Mouse (Mus musculus) heart, embryonic 15.5 days (tissue): Measurements from ENCODE around the gene Vmn1r79. TPM values are rescaled to one million over a fixed set of nuclear protein-coding genes. Genes with fewer than 3 reads are reported as not detected.
"Not testable (repeated sequence)": the region's sequence is repeated elsewhere in the genome, so short reads cannot be mapped to it uniquely, and the experiment has no call there.

Experiments used
- ATAC-seq: fragments of 200-750 bp; cut with Nextera tagmentation; replicated peaks from 2 replicates; pipeline ENCODE4 v1.8.0; 2017; ENCODE audit warnings: low read depth, moderate TSS enrichment; ENCODE audit not compliant: insufficient number of reproducible peaks, insufficient read depth, low FRiP score
- H3K27ac ChIP-seq: fragments of 300-500 bp; sonication (generic); 2 replicates; pipeline ENCODE4 v1.5.1; 2015; ENCODE audit warnings: mild to moderate bottlenecking, inconsistent platforms
- H3K27me3 ChIP-seq: fragments of 300-500 bp; sonication (generic); 2 replicates; pipeline ENCODE4 v1.6.1; 2015; ENCODE audit warnings: inconsistent platforms
- H3K36me3 ChIP-seq: fragments of 300-500 bp; sonication (generic); 2 replicates; pipeline ENCODE4 v1.6.1; 2015; ENCODE audit warnings: mild to moderate bottlenecking, inconsistent platforms
- H3K4me1 ChIP-seq: fragments of 300-500 bp; sonication (generic); replicated peaks from 2 replicates; pipeline ENCODE4 v1.6.1; 2015; ENCODE audit warnings: inconsistent platforms
- H3K4me2 ChIP-seq: fragments of 300-500 bp; sonication (generic); 2 replicates; pipeline ENCODE4 v1.6.1; 2015; ENCODE audit warnings: inconsistent platforms, mild to moderate bottlenecking, moderate library complexity
- H3K4me3 ChIP-seq: fragments of 300-500 bp; sonication (generic); 2 replicates; pipeline ENCODE4 v1.5.1; 2015; ENCODE audit warnings: mild to moderate bottlenecking, inconsistent platforms
- H3K9ac ChIP-seq: fragments of 300-500 bp; sonication (generic); 2 replicates; pipeline ENCODE4 v1.6.1; 2015; ENCODE audit warnings: mild to moderate bottlenecking, inconsistent platforms
- H3K9me3 ChIP-seq: fragments of 300-500 bp; sonication (generic); replicated peaks from 2 replicates; pipeline ENCODE4 v1.6.1; 2016; ENCODE audit warnings: inconsistent platforms
- WGBS: fragments of 180-500 bp; shearing (Covaris S2); methylation state at CpG from one replicate; pipeline ENCODE4 v1.1.7; 2015; ENCODE audit warnings: mixed read lengths; 5-methylcytosine and 5-hydroxymethylcytosine counted together
- polyA plus RNA-seq: library from polyadenylated mRNA; unstranded; fragments of >200 nt; fragmentation: Nextera tagmentation; extraction: Ambion mirVana; gene quantifications from 2 replicates; pipeline ENCODE4 v1.2.1, GENCODE M21; 2015

The Vmn1r79 gene
- polyA plus RNA-seq: not detected in 2 replicates

DNA sequence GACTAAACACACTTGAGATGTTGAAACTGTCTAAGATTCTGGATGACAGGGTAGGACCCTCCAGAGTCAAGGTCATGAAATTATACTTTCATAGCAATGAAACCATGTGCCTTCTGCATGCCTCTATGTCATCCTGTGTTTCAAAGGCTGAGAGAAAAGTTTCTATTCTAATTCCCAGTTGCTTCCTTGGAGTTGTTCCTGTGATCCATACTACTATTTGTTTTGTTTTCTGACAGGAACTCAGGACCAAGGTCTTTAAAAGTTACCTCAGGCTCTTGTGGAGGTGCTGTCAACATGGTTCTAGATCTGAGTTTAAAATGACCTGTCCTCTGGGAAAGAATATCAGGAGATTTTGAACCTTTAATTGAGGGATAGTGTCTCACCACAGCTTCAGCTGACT, at the start of gene Vmn1r79:
Vmn1r79 (plus strand) TSS at position 301 of the 400 bp plus-strand sequence.
- H3K4me2 ChIP-seq, ATAC-seq, H3K27ac ChIP-seq: not testable (repeated sequence)

DNA sequence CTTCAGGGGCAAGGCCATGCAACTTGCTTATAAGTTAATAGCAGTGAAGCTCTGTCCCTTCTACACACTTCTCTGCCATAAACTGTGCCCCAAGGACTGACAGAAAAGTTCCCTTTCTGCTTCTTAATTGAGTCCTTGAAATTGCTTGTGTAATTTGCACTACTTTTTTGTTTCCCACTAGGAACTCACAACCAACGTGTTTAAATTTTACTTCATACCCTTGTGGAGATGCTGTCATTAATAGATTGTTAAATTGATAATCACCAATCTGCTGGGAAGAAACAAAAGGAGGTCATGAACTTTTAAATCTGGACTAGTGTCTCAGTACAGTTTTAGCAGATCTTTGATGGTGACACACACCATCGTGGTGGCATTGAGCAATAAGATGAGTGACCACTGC, 21.1 kb upstream of the Vmn1r79 start, which contains the start of gene Vmn1r78:
Vmn1r78 (plus strand) TSS at position 301 of the 400 bp plus-strand sequence.
- Histone ChIP-seq H3K4me1 (no peaks in the 10 kb centered on the region), H3K9ac (no peak within 1 kb of the TSS), H3K4me3 (no peak within 1 kb of the TSS), H3K36me3 (no peaks in the 10 kb centered on the region), H3K27ac (no peak within 1 kb of the TSS), H3K9me3 (no peaks in the 10 kb centered on the region), H3K4me2 (no peak within 1 kb of the TSS), H3K27me3 (no peaks in the 10 kb centered on the region)
- 56% methylated on average over 2 of the region's 2 CpGs for WGBS
- no peak for ATAC-seq

More for the DNA sequence above, at the start of gene Vmn1r79:
- not testable (repeated sequence) for H3K27me3 ChIP-seq, H3K4me1 ChIP-seq, H3K4me3 ChIP-seq, H3K9ac ChIP-seq, H3K9me3 ChIP-seq, H3K36me3 ChIP-seq

DNA sequence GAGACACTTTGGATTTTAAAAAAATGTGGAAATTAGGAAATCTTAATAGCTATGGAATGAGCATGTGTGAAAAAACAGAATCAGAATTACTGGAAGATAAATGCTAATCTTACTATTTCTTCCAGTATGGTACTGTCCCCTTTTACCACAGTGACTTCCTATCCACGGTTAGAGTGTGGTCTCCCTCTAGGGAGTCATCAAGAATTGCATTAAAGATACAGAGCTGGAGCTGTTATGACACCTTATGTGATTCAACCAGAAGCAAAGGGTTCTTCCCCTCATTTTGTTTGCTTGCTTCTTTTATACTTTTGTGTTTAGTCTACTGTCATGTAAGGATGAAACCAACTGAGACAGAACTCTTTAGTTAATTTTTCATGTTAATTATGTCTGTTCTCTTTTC, 14.6 kb upstream of the Vmn1r79 start:
- not testable (repeated sequence) for H3K4me3 ChIP-seq, H3K27ac ChIP-seq, H3K36me3 ChIP-seq, ATAC-seq, H3K9ac ChIP-seq, H3K4me1 ChIP-seq, H3K9me3 ChIP-seq, H3K4me2 ChIP-seq, H3K27me3 ChIP-seq
- 29% methylated on average over 1 of the region's 1 CpGs for WGBS

- not testable (repeated sequence) for H3K9me3 ChIP-seq, H3K4me2 ChIP-seq, ATAC-seq, H3K4me1 ChIP-seq, H3K27ac ChIP-seq, H3K27me3 ChIP-seq, H3K9ac ChIP-seq, H3K36me3 ChIP-seq, H3K4me3 ChIP-seq
- 51% methylated on average over 2 of the region's 2 CpGs for WGBS
Observed at GRCm38 (mm10) chr7:12172926-12173325, 1.8 kb downstream of the Vmn1r79 start.

DNA sequence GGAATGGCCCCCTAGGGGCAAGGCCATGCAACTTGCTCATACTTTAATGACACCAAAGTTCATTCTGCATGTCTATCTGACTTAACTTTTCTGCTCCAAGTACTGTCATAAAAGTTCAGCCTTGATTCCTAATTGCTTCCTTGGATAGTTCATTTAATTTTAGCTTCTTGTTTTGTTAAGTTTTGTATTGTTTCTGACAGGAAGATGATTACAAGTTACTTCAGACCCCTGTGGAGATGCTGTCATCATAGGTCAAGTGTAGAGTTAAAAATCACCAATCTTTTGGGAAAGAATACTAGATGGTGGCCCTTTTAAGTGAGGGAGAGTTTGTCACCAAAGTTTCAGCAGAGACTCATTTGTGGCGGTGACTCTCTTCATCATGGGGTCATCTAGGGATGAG, 17.9 kb downstream of the Vmn1r79 start, which contains the start of gene Vmn1r80:
Vmn1r80 (plus strand) TSS at position 301 of the 400 bp plus-strand sequence.
- no peak for ATAC-seq
- Histone ChIP-seq H3K4me1 (no peaks in the 10 kb centered on the region), H3K4me3 (no peak within 1 kb of the TSS), H3K27ac (no peak within 1 kb of the TSS), H3K27me3 (no peaks in the 10 kb centered on the region), H3K4me2 (no peak within 1 kb of the TSS), H3K9ac (no peak within 1 kb of the TSS), H3K9me3 (no peaks in the 10 kb centered on the region), H3K36me3 (no peaks in the 10 kb centered on the region)
- 68% methylated on average over 1 of the region's 1 CpGs for WGBS

DNA sequence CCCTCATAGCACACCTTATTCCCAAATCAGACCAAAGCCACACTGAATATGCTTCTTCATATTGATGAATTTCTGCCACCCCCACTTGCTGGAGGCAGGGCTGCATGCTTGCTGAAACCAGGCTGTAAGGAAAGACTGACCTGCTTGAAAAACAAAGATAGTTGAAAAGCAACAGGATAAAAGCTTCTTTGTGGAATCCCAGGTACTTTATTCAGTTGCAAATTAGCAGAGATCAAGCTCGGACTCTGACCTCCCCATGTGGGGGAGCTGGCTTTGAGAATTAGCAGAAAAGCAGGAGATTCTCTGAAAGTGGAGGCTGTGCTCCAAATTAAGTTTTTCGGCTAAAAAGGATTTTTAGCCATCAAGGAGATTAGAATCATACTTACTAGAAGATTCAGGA, 33.1 kb downstream of the Vmn1r79 start:
- Histone ChIP-seq H3K4me3 (no peak overlapping the region), H3K27ac (no peak overlapping the region), H3K9ac (no peak overlapping the region), H3K4me1 (no peaks in the 10 kb centered on the region), H3K36me3 (no peaks in the 10 kb centered on the region), H3K4me2 (no peak overlapping the region), H3K9me3 (no peaks in the 10 kb centered on the region), H3K27me3 (no peaks in the 10 kb centered on the region)
- ATAC-seq: no peak
- WGBS: 61% methylated on average over 2 of the region's 2 CpGs

Other genes starting within 250 kb of the Vmn1r79 start
- not detected in 2 replicates for gene Vmn1r76, start 233.1 kb upstream of the Vmn1r79 start, polyA plus RNA-seq
- not detected in 2 replicates for gene Vmn1r77, start 134.5 kb upstream of the Vmn1r79 start, polyA plus RNA-seq
- gene Vmn1r78, start 21.0 kb upstream of the Vmn1r79 start, polyA plus RNA-seq: not detected in 2 replicates
- not detected in 2 replicates for gene Vmn1r80, start 18.0 kb downstream of the Vmn1r79 start, polyA plus RNA-seq
- gene Vmn1r81, start 97.0 kb downstream of the Vmn1r79 start, polyA plus RNA-seq: not detected in 2 replicates
- gene Vmn1r82, start 129.2 kb downstream of the Vmn1r79 start, polyA plus RNA-seq: not detected in 2 replicates
- gene Vmn1r83, start 158.2 kb downstream of the Vmn1r79 start, polyA plus RNA-seq: not detected in 2 replicates
- not detected in 2 replicates for gene Vmn1r84, start 198.0 kb downstream of the Vmn1r79 start, polyA plus RNA-seq